Mouse (Mus musculus) heart, postnatal 0 days (tissue): ENCODE results near the gene Zdhhc16. TPM values are rescaled to one million over a fixed set of nuclear protein-coding genes. Genes with fewer than 3 reads are reported as not detected.

ENCODE experiments used
- ATAC-seq: fragments of 200-750 bp; cut with Nextera tagmentation; 2 replicates; pipeline ENCODE4 v1.8.0; 2017; ENCODE audit warnings: low read depth, moderate number of reproducible peaks, moderate library complexity; ENCODE audit not compliant: insufficient read depth
- DNase-seq: peaks from one replicate; pipeline ENCODE4 v3.0.0-alpha.2; 2016; ENCODE audit warnings: low spot score
- H3K27ac ChIP-seq: fragments of 300-500 bp; sonication (generic); 2 replicates; pipeline ENCODE4 v1.5.1; 2014; ENCODE audit warnings: low read depth, mild to moderate bottlenecking
- H3K27me3 ChIP-seq: fragments of 300-500 bp; sonication (generic); 2 replicates; pipeline ENCODE4 v1.6.1; 2014; ENCODE audit warnings: low read length, mixed read lengths; ENCODE audit not compliant: control insufficient read depth, insufficient read depth
- H3K36me3 ChIP-seq: fragments of 300-500 bp; sonication (generic); replicated peaks from 2 replicates; pipeline ENCODE4 v1.6.1; 2014; ENCODE audit warnings: low read length, mixed read lengths; ENCODE audit not compliant: control insufficient read depth, insufficient read depth
- H3K4me1 ChIP-seq: fragments of 300-500 bp; sonication (generic); 2 replicates; pipeline ENCODE4 v1.6.1; 2014; ENCODE audit warnings: antibody characterized with exemption; ENCODE audit not compliant: control insufficient read depth, insufficient read depth
- H3K4me2 ChIP-seq: fragments of 300-500 bp; sonication (generic); 2 replicates; pipeline ENCODE4 v1.6.1; 2014; ENCODE audit warnings: low read depth, mild to moderate bottlenecking, low read length, moderate library complexity
- H3K4me3 ChIP-seq: fragments of 300-500 bp; sonication (generic); 2 replicates; pipeline ENCODE4 v1.5.1; 2014; ENCODE audit warnings: low read depth, low read length
- H3K9ac ChIP-seq: fragments of 300-500 bp; sonication (generic); replicated peaks from 2 replicates; pipeline ENCODE4 v1.6.1; 2014; ENCODE audit warnings: low read depth, low read length, mixed read lengths
- H3K9me3 ChIP-seq: fragments of 300-500 bp; sonication (generic); replicated peaks from 2 replicates; pipeline ENCODE4 v1.6.1; 2016; ENCODE audit warnings: low read length; ENCODE audit not compliant: control insufficient read depth
- CTCF ChIP-seq: IDR thresholded peaks from 2 replicates; pipeline ENCODE4 v1.5.1; 2016; ENCODE audit warnings: antibody characterized with exemption, control low read depth, low read depth
- EP300 ChIP-seq: IDR thresholded peaks from 2 replicates; pipeline ENCODE4 v1.6.1; 2016; ENCODE audit warnings: antibody characterized with exemption, low read depth
- WGBS: fragments of 180-500 bp; shearing (Covaris S2); extraction: QIAGEN DNeasy Blood & Tissue Kit; methylation state at CpG from one replicate; pipeline ENCODE4 v1.1.7; 2014; 5-methylcytosine and 5-hydroxymethylcytosine counted together
- polyA plus RNA-seq: library from polyadenylated mRNA; unstranded; fragments of >200 nt; fragmentation: Nextera tagmentation; extraction: Ambion mirVana; gene quantifications from 2 replicates; pipeline ENCODE4 v1.2.1, GENCODE M21; 2015
- total RNA-seq: library from RNA; depleted of rRNA; stranded (reverse); fragments of >200 nt; gene quantifications from 2 replicates; pipeline ENCODE4 v1.2.3, GENCODE M21; 2014; ENCODE audit warnings: low replicate concordance; rRNA removed

Gene Zdhhc16
- total and polyA plus RNA-seq, 2 experiments from 2014 or later: 38.3 to 44.3 TPM

- TF ChIP-seq EP300 (no peak), CTCF (no peak)
- H3K4me3 ChIP-seq: no peak overlapping the region
- no peaks in the 10 kb centered on the region for H3K36me3 ChIP-seq
- no peak for ATAC-seq
- H3K9me3 ChIP-seq: no peaks in the 10 kb centered on the region
- DNase-seq: no peak
- 0 out of 2 replicates have a peak, but pooled peaks cover 2% of the 10 kb centered on the region for H3K4me1 ChIP-seq
- no peak overlapping the region for H3K27ac ChIP-seq
- H3K27me3 ChIP-seq: no peaks in the 10 kb centered on the region
- no peak overlapping the region for H3K4me2 ChIP-seq
- H3K9ac ChIP-seq: no peak overlapping the region
- 91% methylated on average over 5 of the region's 5 CpGs for WGBS
Measured at GRCm38 (mm10) chr19:41985994-41986393, 52.7 kb downstream of the Zdhhc16 start.

DNA sequence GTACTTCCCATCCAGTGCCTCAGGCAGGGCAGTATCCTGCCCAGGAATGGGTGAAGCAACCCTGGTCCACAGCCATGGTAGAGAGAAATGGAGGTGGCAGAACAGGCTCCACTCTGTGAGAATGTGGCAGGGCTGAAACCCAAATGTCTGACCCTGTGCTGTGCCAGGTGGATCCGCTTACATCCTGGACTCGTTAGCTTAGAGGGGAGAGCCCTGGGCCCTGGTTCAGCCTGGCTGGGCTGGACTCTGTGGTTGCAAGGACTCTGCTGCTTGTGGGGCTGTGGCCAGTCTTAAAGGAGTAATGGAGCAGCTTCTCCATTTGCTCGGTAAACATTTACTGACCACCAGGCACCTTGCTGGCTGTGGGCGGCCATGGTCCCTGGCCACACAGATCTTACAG, 53.9 kb downstream of the Zdhhc16 start:
- TF ChIP-seq CTCF (no peak), EP300 (no peak)
- WGBS: 88% methylated on average over 4 of the region's 4 CpGs
- ATAC-seq (no peak), DNase-seq (no peak)
- Histone ChIP-seq H3K27ac (no peak overlapping the region), H3K4me2 (no peak overlapping the region), H3K9ac (no peak overlapping the region), H3K4me1 (0 out of 2 replicates have a peak, but pooled peaks cover 2% of the 10 kb centered on the region), H3K27me3 (no peaks in the 10 kb centered on the region), H3K36me3 (no peaks in the 10 kb centered on the region), H3K4me3 (no peak overlapping the region), H3K9me3 (no peaks in the 10 kb centered on the region)

- no peak for DNase-seq
- peaks cover 8% of the 10 kb centered on the region; the same call in 1 of the 2 replicates for H3K4me1 ChIP-seq
Measured at GRCm38 (mm10) chr19:41989810-41990209, 56.5 kb downstream of the Zdhhc16 start.

DNA sequence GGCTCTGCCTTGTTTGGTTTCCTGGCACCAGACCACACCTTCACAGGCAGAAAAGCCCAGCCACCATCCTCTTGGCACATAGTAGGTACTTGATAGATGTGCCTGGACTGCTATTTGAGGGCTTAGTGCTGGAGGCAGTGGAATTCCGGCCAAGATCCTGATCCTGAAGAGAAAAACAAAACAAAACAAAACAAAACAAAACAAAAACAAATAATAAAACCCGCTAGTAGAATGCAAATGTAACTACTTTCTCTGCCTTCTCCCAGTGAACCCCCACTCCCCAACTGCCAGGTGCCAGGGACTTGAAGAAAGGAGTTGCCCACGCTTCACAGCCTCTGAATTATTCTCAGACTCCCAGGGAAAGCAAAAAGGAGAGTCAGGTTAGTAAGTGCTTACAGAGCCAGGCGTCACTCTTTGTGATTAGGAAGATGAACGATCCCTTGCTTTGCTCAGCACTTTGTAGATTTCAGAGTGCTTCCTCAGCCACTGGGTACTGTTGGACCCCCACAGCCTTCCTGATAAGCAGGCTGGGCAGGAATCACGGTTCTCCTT, 58.7 kb downstream of the Zdhhc16 start:
- Histone ChIP-seq H3K27me3 (no peaks in the 10 kb centered on the region), H3K4me1 (peaks cover 18% of the 10 kb centered on the region), H3K36me3 (no peaks in the 10 kb centered on the region), H3K4me2 (no peak overlapping the region), H3K4me3 (no peak overlapping the region), H3K9ac (no peak overlapping the region), H3K27ac (no peak overlapping the region), H3K9me3 (no peaks in the 10 kb centered on the region)
- DNase-seq (no peak), ATAC-seq (no peak)
- 56% methylated on average over 6 of the region's 6 CpGs for WGBS
- TF ChIP-seq EP300 (no peak), CTCF (no peak)

More at GRCm38 (mm10) chr19:41989810-41990209, 56.5 kb downstream of the Zdhhc16 start:
- 70% methylated on average over 6 of the region's 6 CpGs for WGBS
- H3K36me3 ChIP-seq: no peaks in the 10 kb centered on the region
- H3K9me3 ChIP-seq: no peaks in the 10 kb centered on the region
- TF ChIP-seq EP300: no peak
- no peak for TF ChIP-seq CTCF
- H3K27ac ChIP-seq: no peak overlapping the region
- H3K9ac ChIP-seq: no peak overlapping the region
- no peak for ATAC-seq
- H3K27me3 ChIP-seq: no peaks in the 10 kb centered on the region
- H3K4me2 ChIP-seq: no peak overlapping the region
- H3K4me3 ChIP-seq: no peak overlapping the region

GRCm38 (mm10) chr19:41992971-41993370, 59.7 kb downstream of the Zdhhc16 start:
- H3K4me3 ChIP-seq: no peak overlapping the region
- H3K9me3 ChIP-seq: no peaks in the 10 kb centered on the region
- H3K4me1 ChIP-seq: peaks cover 25% of the 10 kb centered on the region
- ATAC-seq: no peak
- DNase-seq: no peak
- no peaks in the 10 kb centered on the region for H3K36me3 ChIP-seq
- 72% methylated on average over 2 of the region's 2 CpGs for WGBS
- no peaks in the 10 kb centered on the region for H3K27me3 ChIP-seq
- no peak overlapping the region for H3K4me2 ChIP-seq
- H3K27ac ChIP-seq: 0 out of 2 replicates have a peak overlapping the region, but pooled peaks have one; percentile 57
- no peak overlapping the region for H3K9ac ChIP-seq
- TF ChIP-seq EP300 (no peak), CTCF (no peak)

DNA sequence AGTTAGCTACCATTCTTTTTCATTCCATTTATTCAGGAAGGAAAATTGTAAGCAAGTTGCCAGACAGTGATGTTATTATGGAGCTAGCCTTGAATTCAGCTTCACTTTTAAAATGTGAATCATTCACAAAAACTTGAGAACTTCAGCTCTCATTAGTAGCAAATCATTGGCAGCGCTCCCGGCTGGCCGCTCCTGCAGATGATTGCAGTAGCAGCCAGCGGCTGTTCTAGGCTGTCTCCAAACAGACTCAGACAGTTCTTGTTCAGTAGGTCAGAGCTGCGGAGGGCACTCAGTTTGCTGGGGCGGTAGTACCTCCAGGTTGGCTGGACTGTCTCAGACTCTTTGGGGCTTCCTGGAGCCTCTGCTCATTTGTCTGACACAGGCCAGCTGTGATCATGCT, 60.2 kb downstream of the Zdhhc16 start:
- Histone ChIP-seq H3K9ac (no peak overlapping the region), H3K9me3 (no peaks in the 10 kb centered on the region), H3K27me3 (no peaks in the 10 kb centered on the region), H3K4me3 (no peak overlapping the region), H3K36me3 (no peaks in the 10 kb centered on the region), H3K27ac (peak overlapping the region; percentile 57; the same call in 1 of the 2 replicates), H3K4me2 (no peak overlapping the region), H3K4me1 (peaks cover 28% of the 10 kb centered on the region)
- TF ChIP-seq CTCF: no peak
- no peak for TF ChIP-seq EP300
- 45% methylated on average over 6 of the region's 6 CpGs for WGBS
- ATAC-seq: no peak
- no peak for DNase-seq

Other genes with a start within 250 kb of the Zdhhc16 start
- gene Slit1, start 189.8 kb upstream of the Zdhhc16 start, total RNA-seq: 0.61 TPM in 1 of 2 replicates, not detected in the other
- 0.10 TPM in 1 of 2 replicates, not detected in the other for gene Slit1, start 189.8 kb upstream of the Zdhhc16 start, polyA plus RNA-seq
- 11.1 and 13.2 TPM in 2 replicates for gene Arhgap19, start 131.4 kb upstream of the Zdhhc16 start, total RNA-seq
- 2.4 and 2.7 TPM in 2 replicates for gene Arhgap19, start 131.4 kb upstream of the Zdhhc16 start, polyA plus RNA-seq
- gene Frat1, start 103.5 kb upstream of the Zdhhc16 start, total RNA-seq: 2.1 and 5.9 TPM in 2 replicates
- gene Frat1, start 103.5 kb upstream of the Zdhhc16 start, polyA plus RNA-seq: 3.4 and 5.2 TPM in 2 replicates
- 5.6 and 8.7 TPM in 2 replicates for gene Frat2, start 85.3 kb upstream of the Zdhhc16 start, total RNA-seq
- gene Frat2, start 85.3 kb upstream of the Zdhhc16 start, polyA plus RNA-seq: 1.4 and 1.9 TPM in 2 replicates
- 4.5 and 7.7 TPM in 2 replicates for gene Rrp12, start 37.3 kb upstream of the Zdhhc16 start, total RNA-seq
- gene Rrp12, start 37.3 kb upstream of the Zdhhc16 start, polyA plus RNA-seq: 4.8 and 7.7 TPM in 2 replicates
- 290 and 335 TPM in 2 replicates for gene Pgam1, start 21.6 kb upstream of the Zdhhc16 start, total RNA-seq
- gene Pgam1, start 21.6 kb upstream of the Zdhhc16 start, polyA plus RNA-seq: 196 and 199 TPM in 2 replicates
- 1.7 and 14.9 TPM in 2 replicates for gene Exosc1, start 57 bp upstream of the Zdhhc16 start, total RNA-seq
- 32.1 and 32.6 TPM in 2 replicates for gene Exosc1, start 57 bp upstream of the Zdhhc16 start, polyA plus RNA-seq
- 34.9 and 39.3 TPM in 2 replicates for gene Mms19, start 47.7 kb downstream of the Zdhhc16 start, total RNA-seq
- 11.5 and 13.1 TPM in 2 replicates for gene Mms19, start 47.7 kb downstream of the Zdhhc16 start, polyA plus RNA-seq
- gene Ubtd1, start 48.3 kb downstream of the Zdhhc16 start, total RNA-seq: 29.6 and 38.7 TPM in 2 replicates
- gene Ubtd1, start 48.3 kb downstream of the Zdhhc16 start, polyA plus RNA-seq: 21.9 and 24.8 TPM in 2 replicates
- gene Ankrd2, start 102.5 kb downstream of the Zdhhc16 start, total RNA-seq: not detected in 2 replicates
- 0.14 TPM in 2 replicates for gene Ankrd2, start 102.5 kb downstream of the Zdhhc16 start, polyA plus RNA-seq
- gene Hoga1, start 112.1 kb downstream of the Zdhhc16 start, total RNA-seq: 1.2 and 1.3 TPM in 2 replicates
- 1.4 and 1.5 TPM in 2 replicates for gene Hoga1, start 112.1 kb downstream of the Zdhhc16 start, polyA plus RNA-seq
- 0.15 TPM in 1 of 2 replicates, not detected in the other for gene 4933411K16Rik, start 118.8 kb downstream of the Zdhhc16 start, total RNA-seq
- gene 4933411K16Rik, start 118.8 kb downstream of the Zdhhc16 start, polyA plus RNA-seq: not detected in 2 replicates
- gene Morn4, start 152.9 kb downstream of the Zdhhc16 start, total RNA-seq: 1.7 and 2.3 TPM in 2 replicates
- 5.2 and 5.7 TPM in 2 replicates for gene Morn4, start 152.9 kb downstream of the Zdhhc16 start, polyA plus RNA-seq
- 6.7 and 6.9 TPM in 2 replicates for gene Pi4k2a, start 157.0 kb downstream of the Zdhhc16 start, total RNA-seq
- gene Pi4k2a, start 157.0 kb downstream of the Zdhhc16 start, polyA plus RNA-seq: 12.6 and 13.4 TPM in 2 replicates
- 39.9 and 52.6 TPM in 2 replicates for gene Avpi1, start 195.6 kb downstream of the Zdhhc16 start, total RNA-seq
- gene Avpi1, start 195.6 kb downstream of the Zdhhc16 start, polyA plus RNA-seq: 43.0 and 46.0 TPM in 2 replicates
- 35.0 and 44.6 TPM in 2 replicates for gene Marveld1, start 213.9 kb downstream of the Zdhhc16 start, total RNA-seq
- 7.2 and 8.6 TPM in 2 replicates for gene Marveld1, start 213.9 kb downstream of the Zdhhc16 start, polyA plus RNA-seq
- gene Zfyve27, start 230.5 kb downstream of the Zdhhc16 start, total RNA-seq: 20.4 and 27.2 TPM in 2 replicates
- gene Zfyve27, start 230.5 kb downstream of the Zdhhc16 start, polyA plus RNA-seq: 16.2 and 18.3 TPM in 2 replicates